Mouse (Mus musculus) cerebellum, adult 18-20 months (tissue): ENCODE measurements around the gene Gm49394.

Experiments
- DNase-seq, 2 experiments: peaks; one replicate each; pipeline ENCODE4 v3.0.0; 2021

Gm49394 gene

GRCm38 (mm10) chr7:142669751-142670625 is at the start of gene Gm49394:
Gene Gm49394 (minus strand): TSS chr7:142669942.
- no peak for DNase-seq

- peak; percentile 36 to 44 for DNase-seq
These were observed 45.2 kb upstream of the Gm49394 start for GRCm38 (mm10) chr7:142714783-142715498.

GRCm38 (mm10) chr7:142706873-142707272 is 37.1 kb upstream of the Gm49394 start:
- DNase-seq = no peak

DNA sequence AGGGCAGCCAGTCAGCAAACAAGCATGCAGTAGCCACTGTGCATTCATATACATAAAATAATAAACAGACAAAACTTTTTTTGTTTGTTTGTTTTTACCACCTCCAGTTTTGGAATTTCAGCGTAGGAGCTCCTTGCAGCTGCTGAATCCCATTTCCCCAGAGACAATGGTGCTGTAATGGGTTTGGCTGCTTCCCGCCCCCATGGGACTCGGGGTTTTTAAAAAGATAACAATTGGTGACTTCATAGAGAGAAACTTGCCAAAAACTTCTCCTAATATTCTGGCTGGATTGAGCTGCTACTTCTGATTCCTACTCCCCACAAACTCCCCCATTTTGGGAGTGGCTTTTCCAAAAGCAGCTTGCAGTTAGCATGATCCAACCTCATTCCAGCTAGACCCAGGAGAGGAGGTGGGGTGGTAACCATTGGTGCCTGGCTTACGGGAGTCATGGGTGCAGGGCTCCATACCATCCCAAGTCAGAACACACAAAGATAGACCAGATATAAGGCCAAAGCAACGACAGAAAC is 29.7 kb upstream of the Gm49394 start:
- DNase-seq = no peak

DNA sequence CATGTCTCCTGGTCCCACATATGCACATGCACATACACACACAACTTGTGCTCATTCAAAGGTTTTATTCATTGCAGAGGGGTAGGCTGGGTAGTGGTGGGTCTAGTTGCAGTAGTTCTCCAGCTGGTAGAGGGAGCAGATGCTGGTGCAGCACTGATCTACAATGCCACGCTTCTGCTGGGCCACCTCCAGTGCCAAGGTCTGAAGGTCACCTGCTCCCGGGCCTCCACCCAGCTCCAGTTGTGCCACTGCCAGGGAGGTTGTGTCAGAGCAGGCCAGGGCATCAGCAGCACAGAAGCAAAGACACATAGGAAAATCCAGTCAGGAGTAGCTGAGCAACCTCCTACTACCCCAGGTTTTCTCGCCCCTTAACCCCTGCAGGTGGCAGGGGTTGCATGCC is 8.9 kb upstream of the Gm49394 start:
- no peak for DNase-seq

DNA sequence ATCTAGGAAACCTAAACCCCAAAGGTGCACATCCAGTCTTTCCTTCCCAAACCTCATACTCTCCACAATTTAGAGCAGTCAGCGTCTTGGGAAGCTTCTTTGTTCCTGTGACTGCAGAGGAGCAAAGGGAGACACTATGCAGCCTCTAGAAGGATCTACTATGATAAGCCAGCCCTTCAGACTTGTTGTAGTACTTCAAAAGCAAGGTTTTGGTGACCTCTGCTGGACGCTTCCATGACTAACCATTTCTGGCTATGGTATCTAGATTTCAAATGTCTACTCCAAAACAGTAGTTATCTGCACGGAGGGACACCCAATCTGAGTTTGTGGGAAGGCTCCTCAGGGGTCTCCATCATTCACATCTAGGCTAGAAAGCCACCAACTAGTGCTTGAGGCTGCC is 5.9 kb upstream of the Gm49394 start:
- peak; percentile 54 to 59 for DNase-seq

- DNase-seq = no peak
These were observed 5.4 kb upstream of the Gm49394 start for GRCm38 (mm10) chr7:142675141-142675540.

DNA sequence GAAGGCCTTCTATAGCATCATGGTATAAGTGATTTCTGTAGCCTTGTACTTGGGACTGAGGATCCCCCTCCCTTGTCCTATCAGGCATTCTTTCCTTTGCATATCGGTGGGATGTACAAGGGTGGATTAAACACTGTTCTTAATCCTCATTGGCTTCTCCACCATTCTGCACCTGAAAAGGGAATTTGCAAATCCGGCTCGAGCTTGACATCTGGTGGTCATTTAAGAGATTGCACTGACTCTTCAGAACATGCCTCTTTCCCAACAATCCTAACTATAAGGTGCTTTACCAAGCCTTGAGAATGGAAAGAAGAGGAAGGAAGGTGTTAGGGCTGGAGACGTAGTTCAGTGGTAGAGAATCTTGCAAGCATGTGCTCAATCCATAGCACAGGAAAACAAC is 2.4 kb upstream of the Gm49394 start:
- peak; percentile 61 to 72 for DNase-seq

GRCm38 (mm10) chr7:142671067-142671466 is 1.3 kb upstream of the Gm49394 start:
- no peak for DNase-seq

GRCm38 (mm10) chr7:142668328-142668727 is 1.4 kb downstream of the Gm49394 start:
- no peak for DNase-seq

DNA sequence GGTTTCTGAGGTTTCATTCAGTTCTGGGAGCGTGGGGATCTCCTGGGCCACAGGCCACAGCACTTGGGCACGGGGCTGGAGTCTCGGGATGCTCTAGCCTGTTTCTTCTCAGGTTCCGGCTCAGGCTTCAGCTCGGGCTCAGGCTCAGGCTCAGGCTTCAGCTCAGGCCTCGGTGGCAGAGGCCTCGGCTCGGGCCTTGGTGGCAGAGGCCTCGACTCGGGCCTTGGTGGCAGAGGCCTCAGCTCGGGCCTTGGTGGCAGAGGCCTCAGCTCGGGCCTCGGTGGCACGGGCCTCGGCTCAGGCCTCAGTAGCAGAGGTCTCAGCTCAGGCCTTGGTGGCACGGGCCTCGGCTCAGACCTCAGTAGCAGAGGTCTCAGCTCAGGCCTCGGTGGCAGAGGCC is 2.2 kb downstream of the Gm49394 start:
- no peak for DNase-seq

- DNase-seq = no peak
These were observed 3.1 kb downstream of the Gm49394 start, which contains the start of gene Igf2 for GRCm38 (mm10) chr7:142666659-142667058. Gene Igf2 (minus strand): TSS chr7:142666816.

DNA sequence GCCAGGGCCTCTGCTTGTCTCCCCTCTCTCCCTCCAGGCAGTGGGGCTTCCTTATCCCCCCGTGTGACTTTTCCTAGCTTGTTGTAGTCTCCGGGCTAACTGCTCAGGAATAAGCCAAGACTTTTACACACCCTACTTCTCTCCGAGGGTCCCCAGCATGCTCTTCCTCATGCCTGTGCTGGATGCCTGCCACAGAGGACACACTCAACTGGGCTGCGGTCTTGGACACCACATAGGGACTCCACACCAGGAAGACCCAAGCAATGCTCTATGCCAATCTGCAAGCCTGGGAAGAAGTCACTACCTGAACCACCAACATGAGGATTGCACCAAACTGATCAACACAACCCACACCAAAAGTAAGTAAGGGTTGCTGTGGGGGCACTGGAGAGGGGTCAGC is 3.6 kb downstream of the Gm49394 start:
- no peak for DNase-seq

GRCm38 (mm10) chr7:142665364-142665763 is 4.4 kb downstream of the Gm49394 start:
- no peak for DNase-seq

- no peak for DNase-seq
These were observed 5.2 kb downstream of the Gm49394 start for GRCm38 (mm10) chr7:142664465-142665029.

GRCm38 (mm10) chr7:142663931-142664421 is 5.8 kb downstream of the Gm49394 start:
- DNase-seq = no peak

DNA sequence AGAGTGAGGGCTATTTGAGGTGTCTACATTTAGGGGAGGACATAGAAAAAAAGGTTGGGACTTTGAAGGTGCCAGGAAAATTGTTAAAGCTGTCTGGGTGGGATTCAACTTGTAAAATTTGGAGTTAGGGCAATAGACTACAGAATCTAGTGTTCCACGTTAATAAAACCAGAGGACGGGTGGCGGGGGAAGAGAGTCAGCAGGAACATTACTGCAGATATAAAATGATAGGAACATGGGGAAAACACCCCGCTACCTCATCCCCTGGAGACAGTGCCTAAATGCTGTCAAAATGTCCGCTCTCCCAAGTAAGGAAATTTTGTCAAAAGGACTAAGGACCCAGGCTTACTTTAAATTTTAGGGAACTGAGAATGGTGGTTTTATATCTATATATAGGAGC is 6.6 kb downstream of the Gm49394 start:
- DNase-seq = no peak

DNA sequence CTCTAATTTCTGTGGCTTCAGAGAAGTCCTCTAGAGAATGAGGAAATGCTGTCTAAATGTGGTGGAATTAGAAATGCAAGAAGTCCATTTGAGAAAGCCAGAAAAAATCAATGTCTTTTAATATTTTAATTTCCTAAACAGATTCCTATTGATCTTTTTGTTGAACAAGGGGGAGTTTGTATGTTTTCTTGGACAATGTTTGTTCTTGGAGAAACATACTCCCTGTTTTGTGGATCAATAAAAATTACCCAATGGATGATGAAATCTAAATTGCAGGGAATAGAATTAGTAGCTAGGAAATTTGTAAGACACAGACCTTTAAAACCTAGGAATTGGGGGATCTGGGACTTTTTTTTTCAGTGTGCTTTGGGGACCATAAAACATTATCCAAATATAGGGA is 7.9 kb downstream of the Gm49394 start:
- DNase-seq = no peak

GRCm38 (mm10) chr7:142661046-142661445 is 8.7 kb downstream of the Gm49394 start:
- DNase-seq = no peak

- no peak for DNase-seq
These were observed 9.1 kb downstream of the Gm49394 start for GRCm38 (mm10) chr7:142660651-142660945.

DNA sequence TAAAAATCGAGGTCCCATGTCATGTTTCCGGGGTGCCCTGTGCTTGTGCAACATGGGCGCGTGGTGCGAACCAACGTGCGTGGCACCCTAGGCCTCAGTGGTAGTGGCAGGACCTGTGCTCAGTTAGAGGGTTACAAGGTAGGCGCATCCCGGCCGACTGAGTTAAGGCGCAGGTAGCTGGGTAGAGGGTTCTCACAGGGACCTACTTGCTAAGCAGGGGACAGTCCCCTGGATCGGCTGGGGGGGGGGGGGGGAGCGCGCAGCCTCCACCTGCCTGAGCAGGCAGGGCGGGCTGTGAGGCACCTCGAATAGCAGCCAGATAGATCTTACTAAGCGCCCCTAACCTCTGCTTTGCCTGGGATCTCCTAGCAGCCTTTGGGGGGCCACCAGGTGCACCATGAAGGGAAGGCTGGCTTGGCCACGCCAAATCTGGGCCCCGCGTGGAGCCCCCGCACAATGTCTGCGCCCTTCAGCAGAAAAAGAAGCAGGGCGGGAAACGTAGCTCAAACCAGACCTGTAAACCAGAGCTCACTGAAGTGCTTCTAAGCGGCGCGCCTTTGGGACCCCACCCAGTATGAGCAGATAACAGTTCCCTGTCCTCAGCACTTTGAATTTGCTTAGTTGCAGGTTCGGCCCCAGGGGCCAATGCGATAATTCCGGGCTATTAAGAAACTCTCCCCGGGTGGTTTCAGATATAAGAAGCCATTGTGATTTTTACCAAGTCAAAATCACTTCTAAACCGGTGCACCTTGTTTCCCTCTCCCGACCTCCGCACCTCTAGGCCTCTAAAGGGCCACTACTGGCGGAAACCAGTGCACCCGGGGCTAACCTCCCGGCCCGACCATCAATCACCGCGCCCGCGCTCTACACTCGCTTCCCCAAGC is 9.7 kb downstream of the Gm49394 start:
- DNase-seq = no peak

DNA sequence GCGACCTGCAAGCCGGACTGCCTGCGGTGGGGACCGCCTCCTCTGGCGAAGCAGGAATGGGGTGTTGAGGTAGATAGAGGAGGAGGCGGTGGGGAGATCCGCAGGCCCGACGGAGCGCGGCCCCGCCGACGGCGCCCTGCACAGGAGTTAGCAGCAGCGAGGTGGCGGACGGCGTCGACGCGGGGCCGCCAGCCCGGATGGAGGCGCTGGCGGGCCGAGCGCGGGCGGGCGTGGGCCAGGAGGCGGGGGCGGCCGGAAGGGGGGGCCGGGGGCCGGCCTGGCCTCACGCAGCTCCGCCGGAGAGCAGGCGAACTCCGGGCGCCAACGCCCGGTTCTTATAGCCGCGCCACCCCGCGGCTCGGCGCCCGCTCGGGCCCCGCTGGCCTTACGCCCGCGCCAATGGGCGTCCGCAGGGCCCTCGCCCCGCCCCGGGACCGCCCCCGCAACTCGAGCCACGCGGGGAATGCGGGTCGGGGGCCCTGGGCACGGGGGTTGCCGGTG is 10.5 kb downstream of the Gm49394 start:
- DNase-seq = no peak
